Mouse (Mus musculus): ENCODE measurements around the gene Brd1. TPM values are rescaled to one million over a fixed set of nuclear protein-coding genes. Genes with fewer than 3 reads are reported as not detected.

Gene Brd1
- 23.4 TPM for polyA plus RNA-seq (2015; fragmentation: Illumina TruSeq; extraction: RNeasy Lipid Tissue Mini Kit (QIAGEN cat#74804); ENCODE audit: low read depth, low replicate concordance)

DNA sequence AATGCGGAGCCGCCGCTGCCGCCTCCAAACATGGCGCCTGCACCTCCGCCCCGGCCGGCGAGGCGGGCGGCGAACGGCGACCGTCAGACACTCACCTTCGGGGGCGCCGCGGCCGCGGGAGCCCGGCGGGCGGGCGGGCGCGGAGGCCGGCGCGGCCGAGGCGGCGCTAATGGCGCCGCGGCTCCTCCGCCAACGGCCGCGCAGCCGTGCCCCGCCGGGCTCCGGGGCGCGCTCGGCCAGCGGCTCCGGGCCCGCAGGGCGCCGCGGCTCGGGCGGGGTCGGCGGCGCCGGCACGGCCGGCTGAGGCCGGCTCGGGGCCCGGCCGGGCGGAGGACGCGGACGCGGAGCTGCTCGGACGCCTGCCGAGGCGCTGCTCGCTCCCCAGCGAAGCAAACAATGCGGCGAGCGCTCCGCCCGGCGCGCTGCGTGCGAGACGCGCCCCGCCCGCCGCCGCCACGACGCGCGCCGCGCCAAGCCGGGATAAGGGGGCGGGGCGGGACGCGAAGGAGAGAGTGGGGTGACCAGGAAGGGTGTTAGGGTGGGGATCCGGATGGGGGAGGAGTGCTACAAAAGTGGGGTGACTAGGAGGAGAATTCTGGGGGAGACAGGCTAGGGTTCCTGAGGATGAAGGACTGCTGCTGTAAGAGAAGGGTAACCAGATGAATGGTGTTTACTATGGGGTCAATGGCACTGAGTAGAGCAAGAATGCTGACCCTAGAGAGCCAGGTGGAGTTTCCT is at the start of gene Brd1:
Gene Brd1, minus strand, starts transcription at position 400 of the 738 bp plus-strand sequence.

DNA sequence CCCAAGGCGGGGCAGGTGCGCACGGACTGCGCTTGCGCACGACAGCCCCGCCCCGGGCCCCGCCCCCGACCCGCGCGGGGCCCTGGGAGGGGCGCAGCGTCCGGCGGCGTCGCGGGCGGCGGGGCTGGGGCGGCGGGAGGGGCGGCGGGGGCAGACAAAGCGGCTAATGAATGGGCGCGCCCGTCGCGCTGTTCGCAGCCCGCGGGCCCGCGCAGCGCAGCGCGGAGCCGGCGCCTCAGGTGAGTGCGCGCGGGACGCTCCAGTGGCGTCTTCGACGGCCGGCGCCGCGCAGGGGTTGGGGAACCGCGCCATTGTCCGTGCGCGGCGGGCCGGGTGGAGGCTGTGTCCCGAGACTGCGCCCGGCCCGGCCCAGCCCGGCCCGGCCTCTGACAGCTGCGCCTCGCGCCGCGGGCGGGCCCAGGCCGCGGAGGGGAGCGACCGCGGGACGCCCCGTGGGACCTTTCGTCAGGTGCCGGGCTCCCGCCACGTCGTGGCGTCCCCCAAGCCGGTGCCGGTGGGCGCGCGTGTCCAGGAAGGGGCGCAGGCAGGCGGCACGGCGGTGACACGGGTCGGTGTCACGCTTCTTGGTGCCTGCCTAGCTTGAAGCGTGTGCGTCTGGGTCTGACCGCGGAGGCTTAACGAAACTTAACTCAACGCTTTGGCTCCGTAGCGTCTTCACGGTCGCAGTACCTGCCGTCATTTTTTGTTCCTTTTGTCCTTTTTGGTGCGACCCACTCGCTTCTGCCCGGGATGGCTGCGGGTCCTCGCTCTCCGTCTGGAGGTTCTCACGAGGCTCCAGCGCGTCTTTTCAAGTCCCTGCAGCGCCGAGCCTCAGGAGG is 17.8 kb upstream of the Brd1 start, which contains the start of gene Zbed4:
Gene Zbed4, plus strand, starts transcription at position 97 of the 839 bp plus-strand sequence.

Other genes with a start within 250 kb of the Brd1 start
- gene Zdhhc25, start 133.9 kb downstream of the Brd1 start, polyA plus RNA-seq (2015; fragmentation: Illumina TruSeq; extraction: RNeasy Lipid Tissue Mini Kit (QIAGEN cat#74804); ENCODE audit: low read depth, low replicate concordance), result not detected
- 6.4 TPM for gene Zbed4, start 17.4 kb upstream of the Brd1 start, polyA plus RNA-seq (2015; fragmentation: Illumina TruSeq; extraction: RNeasy Lipid Tissue Mini Kit (QIAGEN cat#74804); ENCODE audit: low read depth, low replicate concordance)
- 12.9 TPM for gene Alg12, start 85.1 kb upstream of the Brd1 start, polyA plus RNA-seq (2015; fragmentation: Illumina TruSeq; extraction: RNeasy Lipid Tissue Mini Kit (QIAGEN cat#74804); ENCODE audit: low read depth, low replicate concordance)
- gene Creld2, start 85.4 kb upstream of the Brd1 start, polyA plus RNA-seq (2015; fragmentation: Illumina TruSeq; extraction: RNeasy Lipid Tissue Mini Kit (QIAGEN cat#74804); ENCODE audit: low read depth, low replicate concordance), result 23.6 TPM
- 39.4 TPM for gene Pim3, start 128.0 kb upstream of the Brd1 start, polyA plus RNA-seq (2015; fragmentation: Illumina TruSeq; extraction: RNeasy Lipid Tissue Mini Kit (QIAGEN cat#74804); ENCODE audit: low read depth, low replicate concordance)
- gene Ttll8, start 220.2 kb upstream of the Brd1 start, polyA plus RNA-seq (2015; fragmentation: Illumina TruSeq; extraction: RNeasy Lipid Tissue Mini Kit (QIAGEN cat#74804); ENCODE audit: low read depth, low replicate concordance), result 0.76 TPM
- 156 TPM for gene Mlc1, start 244.8 kb upstream of the Brd1 start, polyA plus RNA-seq (2015; fragmentation: Illumina TruSeq; extraction: RNeasy Lipid Tissue Mini Kit (QIAGEN cat#74804); ENCODE audit: low read depth, low replicate concordance)
- not detected for gene Mov10l1, start 248.7 kb upstream of the Brd1 start, polyA plus RNA-seq (2015; fragmentation: Illumina TruSeq; extraction: RNeasy Lipid Tissue Mini Kit (QIAGEN cat#74804); ENCODE audit: low read depth, low replicate concordance)